Mouse (Mus musculus): ENCODE measurements around the gene Scgb3a1. TPM values are rescaled to one million over a fixed set of nuclear protein-coding genes. Genes with fewer than 3 reads are reported as not detected.

Gene Scgb3a1
- polyA plus RNA-seq, 1 experiment from 2014 or later, result not detected

Other genes with a start within 250 kb of the Scgb3a1 start
- 0.05 TPM in 1 of 2 replicates, not detected in the other for gene Olfr1389, start 240.5 kb upstream of the Scgb3a1 start, polyA plus RNA-seq (2014; fragmentation: Nextera tagmentation; extraction: Ambion mirVana)
- gene Olfr1388, start 227.0 kb upstream of the Scgb3a1 start, polyA plus RNA-seq (2014; fragmentation: Nextera tagmentation; extraction: Ambion mirVana), result 0.09 and 0.11 TPM in 2 replicates
- 0.07 TPM in 1 of 2 replicates, not detected in the other for gene Olfr1387, start 208.3 kb upstream of the Scgb3a1 start, polyA plus RNA-seq (2014; fragmentation: Nextera tagmentation; extraction: Ambion mirVana)
- gene Olfr1386, start 198.6 kb upstream of the Scgb3a1 start, polyA plus RNA-seq (2014; fragmentation: Nextera tagmentation; extraction: Ambion mirVana), result 0.09 and 0.18 TPM in 2 replicates
- gene Olfr1385, start 174.5 kb upstream of the Scgb3a1 start, polyA plus RNA-seq (2014; fragmentation: Nextera tagmentation; extraction: Ambion mirVana), result 0.07 TPM in 1 of 2 replicates, not detected in the other
- 0.06 TPM in 1 of 2 replicates, not detected in the other for gene Olfr1384, start 156.9 kb upstream of the Scgb3a1 start, polyA plus RNA-seq (2014; fragmentation: Nextera tagmentation; extraction: Ambion mirVana)
- gene Olfr1383, start 144.0 kb upstream of the Scgb3a1 start, polyA plus RNA-seq (2014; fragmentation: Nextera tagmentation; extraction: Ambion mirVana), result not detected in 2 replicates
- gene Olfr1382, start 135.4 kb upstream of the Scgb3a1 start, polyA plus RNA-seq (2014; fragmentation: Nextera tagmentation; extraction: Ambion mirVana), result not detected in 2 replicates
- not detected in 2 replicates for gene Olfr1381, start 120.2 kb upstream of the Scgb3a1 start, polyA plus RNA-seq (2014; fragmentation: Nextera tagmentation; extraction: Ambion mirVana)
- not detected in 2 replicates for gene Olfr1380, start 106.7 kb upstream of the Scgb3a1 start, polyA plus RNA-seq (2014; fragmentation: Nextera tagmentation; extraction: Ambion mirVana)
- gene Flt4, start 54.3 kb upstream of the Scgb3a1 start, polyA plus RNA-seq (2014; fragmentation: Nextera tagmentation; extraction: Ambion mirVana), result 7.2 and 7.5 TPM in 2 replicates
- 56.4 and 60.1 TPM in 2 replicates for gene Cnot6, start 49.1 kb downstream of the Scgb3a1 start, polyA plus RNA-seq (2014; fragmentation: Nextera tagmentation; extraction: Ambion mirVana)
- gene Gfpt2, start 130.6 kb downstream of the Scgb3a1 start, polyA plus RNA-seq (2014; fragmentation: Nextera tagmentation; extraction: Ambion mirVana), result 22.5 and 26.9 TPM in 2 replicates
- gene Mapk9, start 183.1 kb downstream of the Scgb3a1 start, polyA plus RNA-seq (2014; fragmentation: Nextera tagmentation; extraction: Ambion mirVana), result 41.7 and 43.0 TPM in 2 replicates
- 1.1 and 1.4 TPM in 2 replicates for gene Rasgef1c, start 238.2 kb downstream of the Scgb3a1 start, polyA plus RNA-seq (2014; fragmentation: Nextera tagmentation; extraction: Ambion mirVana)

Measured in embryonic facial prominence, embryonic 14.5 days (tissue).